Mouse (Mus musculus) bone marrow macrophage, adult 2 months (primary cell): ENCODE measurements around the gene Rasal1. TPM values are rescaled to one million over a fixed set of nuclear protein-coding genes. Genes with fewer than 3 reads are reported as not detected.

Source experiments
- H3K27ac ChIP-seq: 2 replicates; pipeline ENCODE4 v1.5.1; 2012; ENCODE audit warnings: low read depth, low read length; ENCODE audit not compliant: insufficient read depth
- H3K4me1 ChIP-seq: 2 replicates; pipeline ENCODE4 v1.6.1; 2012; ENCODE audit warnings: low read length; ENCODE audit not compliant: control insufficient read depth, insufficient read depth
- H3K4me3 ChIP-seq: 2 replicates; pipeline ENCODE4 v1.5.1; 2012; ENCODE audit warnings: mild to moderate bottlenecking, low read length, moderate library complexity; ENCODE audit not compliant: insufficient read depth
- CTCF ChIP-seq: IDR thresholded peaks from 2 replicates; pipeline ENCODE4 v1.5.1; 2012; ENCODE audit warnings: low read depth, mild to moderate bottlenecking, low read length, moderate library complexity
- POLR2A ChIP-seq: IDR thresholded peaks from 2 replicates; pipeline ENCODE4 v1.6.1; 2012; ENCODE audit warnings: mild to moderate bottlenecking, low read depth, low read length, borderline replicate concordance
- polyA plus RNA-seq: library from polyadenylated mRNA; stranded (reverse); fragments of >200 nt; gene quantifications from 2 replicates; pipeline ENCODE4 v1.2.4, GENCODE M21; 2012; ENCODE audit not compliant: missing spikeins, insufficient read depth, insufficient read length

The Rasal1 gene
- polyA plus RNA-seq, 1 experiment: not detected

DNA sequence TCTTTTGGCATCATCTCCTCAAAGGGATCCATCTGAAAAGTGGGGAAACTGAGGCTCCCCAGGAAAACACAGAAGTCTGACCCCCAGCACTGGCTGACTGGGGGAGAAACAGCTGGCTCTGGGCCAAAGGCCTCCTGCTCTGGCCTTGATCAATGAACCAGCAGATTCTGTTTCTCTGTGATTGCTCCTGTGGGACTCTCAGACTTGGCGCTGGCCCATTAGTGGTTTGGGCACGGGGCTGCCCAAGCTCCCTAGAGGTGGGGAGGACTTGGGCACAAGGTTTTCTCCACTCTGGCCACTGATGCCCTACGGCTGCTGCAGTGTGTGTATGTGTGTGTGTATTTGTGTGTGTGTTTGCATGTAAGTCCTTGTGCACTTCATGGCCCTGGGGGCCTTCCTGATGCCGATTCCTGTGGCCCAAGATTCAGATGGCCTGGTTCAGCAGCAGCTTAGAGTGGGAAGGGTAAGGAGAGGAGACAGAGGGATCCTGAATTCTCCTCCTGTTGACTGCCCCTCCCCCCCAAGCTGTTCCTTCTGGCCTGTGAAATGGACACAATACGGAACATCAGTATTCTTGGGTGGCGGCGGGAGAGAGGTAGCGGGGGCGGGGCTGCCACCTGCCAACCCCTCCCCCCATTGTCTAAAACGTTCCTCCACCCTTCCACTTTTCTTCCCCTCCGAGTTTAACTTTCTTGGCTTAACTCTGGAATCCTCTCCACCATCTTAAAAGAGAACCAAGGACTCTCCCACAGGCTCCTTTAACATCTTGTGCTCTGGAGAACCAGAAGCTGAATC lies 52.6 kb downstream of the Rasal1 start:
- Histone ChIP-seq H3K4me3 (no peak overlapping the region), H3K27ac (no peak overlapping the region), H3K4me1 (peaks cover 7% of the 10 kb centered on the region)
- TF ChIP-seq POLR2A (no peak), CTCF (no peak)

DNA sequence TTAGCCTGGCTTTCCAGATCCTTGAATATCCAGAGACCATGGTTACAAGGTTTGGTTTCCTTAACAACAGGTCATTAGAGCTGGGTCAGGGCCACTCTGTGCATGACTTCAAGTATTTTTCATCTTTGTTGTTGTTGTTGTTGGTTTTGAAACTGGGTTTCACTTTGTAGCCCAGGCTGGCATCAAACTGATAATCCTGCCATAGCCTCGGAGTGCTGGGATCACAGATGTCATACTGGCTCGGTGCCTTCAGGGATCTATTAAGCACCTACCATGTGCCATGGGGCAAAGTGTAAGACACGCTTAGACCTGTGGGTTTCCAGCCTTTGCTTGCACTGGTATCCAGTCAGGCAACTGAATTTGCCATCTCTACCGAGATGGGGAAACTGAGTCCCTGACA lies 53.8 kb downstream of the Rasal1 start:
- H3K4me1 ChIP-seq: no peaks in the 10 kb centered on the region
- TF ChIP-seq POLR2A (no peak), CTCF (no peak)

DNA sequence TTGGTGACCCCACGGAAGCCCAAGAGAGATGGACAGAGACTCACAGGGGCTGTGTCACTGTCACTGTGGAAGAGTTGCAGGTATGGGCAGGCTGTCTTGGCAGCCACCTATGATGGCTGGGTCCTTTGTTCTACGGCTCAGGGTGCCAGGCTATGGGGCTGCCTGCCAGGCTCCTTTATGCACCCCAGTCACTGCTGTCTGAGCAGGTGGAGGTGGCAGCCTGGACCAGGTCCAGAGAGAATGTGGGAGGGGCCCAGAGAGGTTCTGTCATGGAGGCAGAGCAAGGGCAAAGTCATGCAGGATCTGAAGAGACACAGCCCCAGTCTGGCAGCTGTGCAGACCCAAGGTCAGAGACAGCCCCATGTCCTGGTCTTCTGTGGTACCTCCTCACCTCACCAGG lies 54.4 kb downstream of the Rasal1 start:
- Histone ChIP-seq H3K27ac (no peak overlapping the region), H3K4me3 (no peak overlapping the region), H3K4me1 (no peaks in the 10 kb centered on the region)
- TF ChIP-seq POLR2A: no peak
- TF ChIP-seq CTCF: no peak

More for the DNA sequence above, 53.8 kb downstream of the Rasal1 start:
- no peak overlapping the region for H3K27ac ChIP-seq
- H3K4me3 ChIP-seq: no peak overlapping the region

DNA sequence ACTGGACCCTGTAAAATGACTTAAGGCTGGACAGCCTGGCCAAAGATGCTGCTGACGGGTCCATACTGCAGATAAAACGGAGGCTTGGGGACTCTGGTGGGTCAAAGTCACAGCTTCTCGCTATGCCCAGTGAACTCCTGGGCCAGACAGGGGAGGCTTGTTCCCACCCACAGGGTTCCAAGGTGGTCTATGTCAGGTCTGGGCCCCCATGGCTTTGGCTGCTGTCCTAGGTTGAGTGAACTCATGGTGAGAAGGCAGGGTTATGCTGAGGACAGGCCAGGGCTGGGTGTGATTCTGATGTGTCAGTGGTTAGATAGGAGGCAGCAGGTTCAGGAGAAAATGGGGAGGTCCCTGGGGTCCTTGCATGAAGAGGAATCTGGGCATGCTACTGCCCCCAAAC lies 55.0 kb downstream of the Rasal1 start:
- Histone ChIP-seq H3K27ac (no peak overlapping the region), H3K4me3 (no peak overlapping the region), H3K4me1 (no peaks in the 10 kb centered on the region)
- no peak for TF ChIP-seq POLR2A
- TF ChIP-seq CTCF: no peak

DNA sequence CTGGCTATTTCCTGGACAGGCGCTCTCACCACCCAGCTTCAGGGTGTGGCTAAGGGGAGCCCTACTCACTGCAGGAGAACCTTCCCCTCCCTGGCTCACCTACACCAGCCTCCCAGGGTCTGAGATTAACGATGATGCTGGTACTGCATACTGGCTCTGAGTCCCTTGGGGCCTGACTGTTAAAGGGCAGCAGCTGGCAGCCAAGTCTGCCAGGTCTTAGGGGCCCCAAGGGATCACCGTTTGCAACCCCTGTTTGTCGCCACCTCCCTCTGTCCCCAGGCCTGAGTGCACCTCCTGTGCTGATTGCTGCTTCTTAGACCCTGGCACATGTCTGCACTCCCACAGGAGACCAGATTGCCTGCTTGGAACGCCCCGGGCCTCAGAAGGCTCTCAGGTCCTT lies 55.8 kb downstream of the Rasal1 start:
- H3K4me1 ChIP-seq: no peaks in the 10 kb centered on the region
- TF ChIP-seq CTCF (no peak), POLR2A (no peak)
- no peak overlapping the region for H3K27ac ChIP-seq
- no peak overlapping the region for H3K4me3 ChIP-seq

DNA sequence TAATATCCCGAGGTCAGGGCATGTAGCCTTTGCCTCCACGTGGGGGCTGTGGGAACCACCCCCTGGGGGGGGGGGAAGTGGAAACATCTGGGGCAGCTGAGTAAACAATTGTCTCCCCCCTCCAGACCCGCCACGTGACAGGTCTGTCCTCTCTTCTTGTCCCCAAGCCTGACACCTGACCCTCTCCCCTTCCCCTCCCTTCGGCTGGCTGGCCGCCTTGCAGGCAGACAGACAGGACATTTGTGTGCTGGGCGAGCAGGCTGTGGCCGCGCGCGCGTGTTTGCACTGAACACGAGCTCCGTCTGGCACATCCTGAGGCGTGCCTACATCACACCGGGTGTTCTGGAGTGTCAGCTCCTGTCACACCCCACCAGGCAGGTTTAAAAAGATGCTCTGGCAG lies 57.9 kb downstream of the Rasal1 start:
- Histone ChIP-seq H3K4me1 (no peaks in the 10 kb centered on the region), H3K4me3 (no peak overlapping the region), H3K27ac (no peak overlapping the region)
- TF ChIP-seq CTCF: no peak
- TF ChIP-seq POLR2A: no peak

DNA sequence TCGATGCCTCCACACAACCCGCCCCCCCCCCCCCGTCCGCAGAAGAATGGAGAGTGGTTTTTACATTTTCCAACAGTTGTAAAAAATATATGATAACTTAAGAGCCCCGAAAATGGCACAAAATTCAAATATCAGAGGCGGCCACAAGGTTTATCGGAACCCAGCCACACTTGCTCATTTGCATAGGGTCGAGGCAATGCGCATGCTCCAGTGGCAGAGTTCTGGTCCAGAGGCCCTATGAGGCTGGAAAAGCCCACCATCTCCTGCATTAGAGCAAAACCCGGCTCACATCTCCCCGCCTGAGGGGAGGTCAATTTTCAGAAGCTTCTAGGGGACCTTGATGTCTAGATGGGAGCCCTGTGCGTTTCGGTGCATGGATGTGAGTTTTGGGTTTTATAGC lies 58.4 kb downstream of the Rasal1 start:
- Histone ChIP-seq H3K27ac (no peak overlapping the region), H3K4me1 (no peaks in the 10 kb centered on the region), H3K4me3 (no peak overlapping the region)
- TF ChIP-seq POLR2A (no peak), CTCF (no peak)

DNA sequence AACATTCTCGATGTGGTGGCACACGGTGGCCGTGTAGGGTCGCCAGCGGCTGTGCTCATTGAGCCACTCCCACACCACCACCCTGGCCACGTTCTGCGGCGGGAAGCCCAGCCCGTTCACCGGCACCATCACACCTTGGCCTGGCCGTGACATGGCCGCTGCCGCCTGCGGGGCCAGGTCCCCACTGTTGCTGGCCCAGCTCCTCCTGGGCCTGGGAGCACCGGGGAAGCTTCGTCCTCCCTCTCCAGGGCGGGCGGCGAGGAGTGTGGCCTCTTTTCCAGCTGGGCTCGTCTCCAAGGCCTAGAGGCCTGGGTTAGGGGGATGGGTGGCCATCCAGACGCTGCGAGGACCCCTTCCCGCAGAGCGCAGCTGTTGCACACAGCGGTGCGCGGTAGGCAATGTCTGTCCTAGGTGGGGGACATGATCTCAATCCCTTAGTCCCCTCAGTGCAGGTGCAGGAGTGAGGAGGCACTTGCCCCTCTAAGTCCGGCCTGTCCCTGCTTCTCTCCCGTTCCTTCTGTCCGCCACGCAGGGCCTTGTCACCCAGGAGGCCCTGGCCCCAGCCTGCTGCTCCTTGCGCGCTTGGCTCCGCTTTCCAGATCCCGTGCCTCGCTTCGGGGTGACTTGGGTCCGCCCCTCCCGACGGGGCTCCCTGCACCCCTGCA lies 61.7 kb downstream of the Rasal1 start:
- Histone ChIP-seq H3K4me1 (no peaks in the 10 kb centered on the region), H3K4me3 (no peak overlapping the region), H3K27ac (no peak overlapping the region)
- TF ChIP-seq CTCF: no peak
- TF ChIP-seq POLR2A: no peak

DNA sequence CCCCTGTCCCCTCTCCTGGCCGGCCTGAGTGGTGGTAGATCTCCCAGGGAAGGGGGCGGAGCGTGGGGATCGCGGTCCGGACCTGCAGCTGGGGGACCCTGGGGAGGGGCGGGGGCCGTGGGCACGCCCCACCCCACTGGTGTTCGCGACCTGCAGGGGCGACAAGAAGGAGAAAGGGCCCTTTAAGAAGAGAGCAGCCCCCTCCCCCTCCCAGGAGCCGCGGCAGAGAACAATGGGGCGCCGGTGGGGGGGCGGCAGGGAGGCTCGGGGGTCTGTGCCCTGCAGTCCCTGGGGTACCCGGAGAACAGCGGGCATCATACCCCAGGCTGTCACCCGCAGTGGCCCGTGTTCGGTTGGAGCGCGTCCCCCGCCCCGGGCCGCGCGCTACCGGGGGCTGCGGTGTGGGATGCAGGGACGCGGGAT lies 62.2 kb downstream of the Rasal1 start:
- Histone ChIP-seq H3K4me1 (no peaks in the 10 kb centered on the region), H3K27ac (no peak overlapping the region), H3K4me3 (peak overlapping the region; percentile 33)
- TF ChIP-seq POLR2A: no peak
- TF ChIP-seq CTCF: no peak

DNA sequence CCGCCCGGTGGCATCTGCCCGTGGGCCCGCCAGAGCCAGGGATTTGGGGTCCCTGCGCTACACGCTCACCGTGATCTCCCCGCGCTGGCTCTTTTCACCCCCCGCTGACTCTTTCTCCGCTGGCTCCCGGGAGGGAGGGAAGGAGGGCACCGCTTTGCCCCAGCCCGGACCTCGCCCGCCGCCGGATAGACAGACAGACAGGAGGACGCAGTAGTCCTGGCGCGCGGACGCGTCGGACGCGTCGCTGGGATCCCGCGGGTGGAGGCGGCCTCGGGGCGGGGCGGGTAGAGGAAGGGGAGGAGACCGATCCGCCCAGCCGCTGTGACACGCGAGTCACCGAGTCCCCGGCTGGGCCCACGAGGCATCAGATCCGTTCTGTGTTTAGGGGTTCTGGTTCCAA lies 62.8 kb downstream of the Rasal1 start:
- no peak overlapping the region for H3K27ac ChIP-seq
- H3K4me1 ChIP-seq: no peaks in the 10 kb centered on the region
- TF ChIP-seq CTCF (no peak), POLR2A (no peak)
- H3K4me3 ChIP-seq: peak overlapping the region; percentile 33
